Mouse (Mus musculus) intestine, embryonic 16.5 days (tissue): ENCODE data around the gene Sdk2. TPM values are rescaled to one million over a fixed set of nuclear protein-coding genes. Genes with fewer than 3 reads are reported as not detected.

ENCODE experiments used
- ATAC-seq: fragments of 200-750 bp; cut with Nextera tagmentation; 2 replicates; pipeline ENCODE4 v1.8.0; 2017; ENCODE audit warnings: moderate TSS enrichment, moderate library complexity
- H3K27ac ChIP-seq: fragments of 300-500 bp; sonication (generic); 2 replicates; pipeline ENCODE4 v1.5.1; 2014; ENCODE audit warnings: mild to moderate bottlenecking, low read length
- H3K27me3 ChIP-seq: fragments of 300-500 bp; sonication (generic); replicated peaks from 2 replicates; pipeline ENCODE4 v1.6.1; 2014; ENCODE audit warnings: low read length, control low read depth, mixed read lengths; ENCODE audit not compliant: control insufficient read depth, insufficient read depth
- H3K36me3 ChIP-seq: fragments of 300-500 bp; sonication (generic); 2 replicates; pipeline ENCODE4 v1.6.1; 2014; ENCODE audit warnings: low read length, control low read depth; ENCODE audit not compliant: control insufficient read depth, insufficient read depth
- H3K4me1 ChIP-seq: fragments of 300-500 bp; sonication (generic); 2 replicates; pipeline ENCODE4 v1.6.1; 2014; ENCODE audit warnings: low read length, control low read depth, mixed read lengths; ENCODE audit not compliant: control insufficient read depth, insufficient read depth
- H3K4me2 ChIP-seq: fragments of 300-500 bp; sonication (generic); 2 replicates; pipeline ENCODE4 v1.6.1; 2014; ENCODE audit warnings: low read depth, low read length, control low read depth
- H3K4me3 ChIP-seq: fragments of 300-500 bp; sonication (generic); 2 replicates; pipeline ENCODE4 v1.5.1; 2014; ENCODE audit warnings: mild to moderate bottlenecking, low read length
- H3K9ac ChIP-seq: fragments of 300-500 bp; sonication (generic); 2 replicates; pipeline ENCODE4 v1.6.1; 2014; ENCODE audit warnings: low read depth, low read length
- H3K9me3 ChIP-seq: fragments of 300-500 bp; sonication (generic); 2 replicates; pipeline ENCODE4 v1.6.1; 2016; ENCODE audit warnings: low read length, control low read depth; ENCODE audit not compliant: control insufficient read depth
- WGBS: fragments of 180-500 bp; shearing (Covaris S2); extraction: QIAGEN DNeasy Blood & Tissue Kit; methylation state at CpG from one replicate; pipeline ENCODE4 v1.1.7; 2014; 5-methylcytosine and 5-hydroxymethylcytosine counted together
- polyA plus RNA-seq: library from polyadenylated mRNA; unstranded; fragments of >200 nt; fragmentation: Nextera tagmentation; extraction: Ambion mirVana; gene quantifications from 2 replicates; pipeline ENCODE4 v1.2.1, GENCODE M21; 2015

Sdk2 gene
- polyA plus RNA-seq, 1 experiment from 2014 or later, result 1.5 TPM

- no peak overlapping the region for H3K9ac ChIP-seq
- peak overlapping the region; percentile 4; the same call in 1 of the 2 replicates for H3K4me2 ChIP-seq
- H3K4me3 ChIP-seq, result peak overlapping the region; percentile 5; the same call in 1 of the 2 replicates
- 4% methylated on average over 6 of the region's 6 CpGs for WGBS
- H3K27ac ChIP-seq, result no peak overlapping the region
- no peaks in the 10 kb centered on the region for H3K9me3 ChIP-seq
- no peaks in the 10 kb centered on the region for H3K36me3 ChIP-seq
- no peaks in the 10 kb centered on the region for H3K27me3 ChIP-seq
- peak; percentile 75 for ATAC-seq
- peaks cover 12% of the 10 kb centered on the region for H3K4me1 ChIP-seq
These were observed 76.4 kb downstream of the Sdk2 start for GRCm38 (mm10) chr11:113990466-113990865.

DNA sequence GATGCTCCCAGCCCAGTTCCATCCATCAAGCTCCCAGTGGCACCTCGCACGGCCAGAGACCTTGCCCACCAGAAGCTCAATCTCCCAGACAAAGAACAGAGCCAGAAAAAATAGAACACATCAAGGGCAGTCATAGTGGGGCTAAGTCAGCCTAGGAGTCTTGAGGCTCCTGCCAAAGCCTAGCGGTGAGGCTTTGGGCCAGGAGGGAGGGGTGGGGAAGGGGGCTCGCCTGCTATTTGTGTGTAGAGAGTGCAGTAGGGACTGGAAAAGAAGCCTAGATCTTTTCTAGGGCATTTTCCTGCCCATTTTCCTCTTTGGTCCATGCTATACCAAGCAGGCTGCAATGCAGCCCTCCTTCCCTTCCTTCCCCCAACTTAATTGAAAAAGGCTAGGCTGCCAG lies 76.8 kb downstream of the Sdk2 start:
- peak; percentile 9; the same call in 1 of the 2 replicates for ATAC-seq
- Histone ChIP-seq H3K27me3 (no peaks in the 10 kb centered on the region), H3K36me3 (no peaks in the 10 kb centered on the region), H3K4me2 (0 out of 2 replicates have a peak overlapping the region, but pooled peaks have one; percentile 4), H3K9me3 (no peaks in the 10 kb centered on the region), H3K4me1 (peaks cover 13% of the 10 kb centered on the region), H3K27ac (no peak overlapping the region), H3K9ac (no peak overlapping the region), H3K4me3 (no peak overlapping the region)
- WGBS, result 23% methylated on average over 4 of the region's 4 CpGs

- Histone ChIP-seq H3K9ac (no peak overlapping the region), H3K4me1 (peaks cover 18% of the 10 kb centered on the region), H3K4me2 (no peak overlapping the region), H3K27ac (no peak overlapping the region), H3K4me3 (no peak overlapping the region), H3K36me3 (no peaks in the 10 kb centered on the region), H3K9me3 (no peaks in the 10 kb centered on the region), H3K27me3 (no peaks in the 10 kb centered on the region)
- 33% methylated on average over 5 of the region's 5 CpGs for WGBS
- 0 out of 2 replicates have a peak, but pooled peaks have one; percentile 18 for ATAC-seq
These were observed 80.9 kb downstream of the Sdk2 start for GRCm38 (mm10) chr11:113985826-113986416.

GRCm38 (mm10) chr11:113981732-113982503 lies 84.9 kb downstream of the Sdk2 start:
- 41% methylated on average over 7 of the region's 7 CpGs for WGBS
- Histone ChIP-seq H3K9ac (no peak overlapping the region), H3K9me3 (no peaks in the 10 kb centered on the region), H3K4me1 (peaks cover 14% of the 10 kb centered on the region), H3K36me3 (no peaks in the 10 kb centered on the region), H3K4me2 (no peak overlapping the region), H3K27ac (no peak overlapping the region), H3K4me3 (no peak overlapping the region), H3K27me3 (no peaks in the 10 kb centered on the region)
- ATAC-seq, result peak; percentile 58

DNA sequence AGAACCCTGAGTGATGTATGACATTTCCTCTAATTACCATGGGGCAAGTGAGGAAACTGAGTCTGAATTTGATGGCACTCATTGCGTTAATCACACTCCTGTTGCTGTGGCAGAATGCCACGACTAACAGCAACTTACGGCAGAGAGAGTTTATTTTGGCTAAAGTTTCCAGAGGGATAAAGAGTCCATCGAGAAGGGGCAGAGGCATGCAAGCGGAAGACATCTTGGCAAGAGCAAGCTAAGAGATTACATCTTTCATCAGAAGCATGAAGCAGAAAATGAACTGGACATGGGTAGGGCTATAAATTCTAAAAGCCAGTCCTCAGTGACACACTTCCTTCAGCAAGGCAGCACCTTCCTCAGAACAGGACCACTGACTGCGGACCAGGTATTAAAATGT lies 85.8 kb downstream of the Sdk2 start:
- WGBS, result 71% methylated on average over 6 of the region's 6 CpGs
- Histone ChIP-seq H3K4me1 (peaks cover 13% of the 10 kb centered on the region), H3K9me3 (no peaks in the 10 kb centered on the region), H3K4me2 (no peak overlapping the region), H3K27me3 (no peaks in the 10 kb centered on the region), H3K36me3 (no peaks in the 10 kb centered on the region), H3K4me3 (no peak overlapping the region), H3K9ac (no peak overlapping the region), H3K27ac (no peak overlapping the region)
- ATAC-seq, result no peak

- H3K27ac ChIP-seq, result no peak overlapping the region
- H3K27me3 ChIP-seq, result no peaks in the 10 kb centered on the region
- H3K36me3 ChIP-seq, result no peaks in the 10 kb centered on the region
- H3K9me3 ChIP-seq, result no peaks in the 10 kb centered on the region
- no peak for ATAC-seq
- H3K4me3 ChIP-seq, result no peak overlapping the region
- H3K4me2 ChIP-seq, result no peak overlapping the region
- WGBS, result 99% methylated on average over 12 of the region's 12 CpGs
- H3K9ac ChIP-seq, result no peak overlapping the region
- peaks cover 6% of the 10 kb centered on the region; the same call in 1 of the 2 replicates for H3K4me1 ChIP-seq
These were observed 88.5 kb downstream of the Sdk2 start for GRCm38 (mm10) chr11:113978318-113978717.

DNA sequence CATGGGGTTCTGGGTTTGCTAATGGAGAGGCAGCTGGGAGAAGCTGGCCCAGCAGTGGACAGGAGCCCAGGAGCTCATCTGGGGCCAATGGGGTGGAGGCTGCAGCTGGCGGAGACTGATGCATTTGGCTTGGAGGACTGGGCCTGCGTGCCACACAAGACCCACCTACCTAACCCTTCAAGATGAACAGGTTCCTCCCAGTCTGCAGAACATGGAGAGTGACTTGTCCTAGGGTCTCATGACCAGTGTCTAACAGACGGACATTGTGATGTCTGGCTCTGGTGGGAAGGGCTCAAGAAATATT lies 91.2 kb downstream of the Sdk2 start:
- no peak overlapping the region for H3K4me2 ChIP-seq
- no peaks in the 10 kb centered on the region for H3K9me3 ChIP-seq
- H3K27me3 ChIP-seq, result no peaks in the 10 kb centered on the region
- ATAC-seq, result no peak
- 0 out of 2 replicates have a peak, but pooled peaks cover 2% of the 10 kb centered on the region for H3K36me3 ChIP-seq
- no peak overlapping the region for H3K9ac ChIP-seq
- H3K4me1 ChIP-seq, result no peaks in the 10 kb centered on the region
- H3K27ac ChIP-seq, result no peak overlapping the region
- 71% methylated on average over 3 of the region's 3 CpGs for WGBS
- H3K4me3 ChIP-seq, result no peak overlapping the region

DNA sequence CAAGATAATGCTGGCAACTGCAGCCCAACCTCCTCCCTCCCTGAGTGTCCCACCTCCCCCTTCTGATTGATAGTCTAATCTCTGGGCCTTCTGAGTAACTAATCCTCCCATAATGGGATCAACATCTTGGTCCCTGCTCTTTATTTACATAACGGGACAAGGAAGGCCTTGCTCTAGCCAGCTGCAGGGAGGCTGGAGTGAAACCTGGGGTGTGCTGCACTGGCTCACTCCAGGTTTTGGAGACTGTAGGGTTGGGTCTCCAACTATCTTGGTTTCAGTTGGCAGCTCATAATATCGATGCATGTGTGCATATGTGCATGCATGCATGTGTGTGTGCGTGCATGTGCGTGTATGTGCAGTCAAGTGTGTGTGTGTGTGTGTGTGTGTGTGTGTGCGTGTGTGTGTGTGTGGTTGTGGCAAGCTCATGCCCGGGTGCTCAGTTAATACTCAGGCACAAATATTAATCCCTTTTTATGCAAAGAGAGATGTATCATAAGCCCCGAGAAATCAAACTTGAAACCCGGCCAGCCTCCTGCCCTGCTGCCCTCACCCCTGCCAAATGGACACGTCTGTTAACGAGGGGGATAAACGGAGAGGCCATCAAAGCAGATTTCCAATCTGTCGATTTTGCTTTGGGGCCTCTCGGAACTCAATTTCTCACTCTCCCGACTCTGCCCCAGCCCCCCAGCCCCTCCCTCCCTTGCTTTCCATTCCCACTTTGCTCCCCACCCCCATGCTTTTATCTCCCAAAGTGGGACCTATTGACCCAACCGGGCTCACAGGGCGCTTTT lies 91.8 kb downstream of the Sdk2 start:
- H3K27ac ChIP-seq, result no peak overlapping the region
- no peaks in the 10 kb centered on the region for H3K4me1 ChIP-seq
- H3K9ac ChIP-seq, result no peak overlapping the region
- no peaks in the 10 kb centered on the region for H3K9me3 ChIP-seq
- ATAC-seq, result no peak
- H3K4me3 ChIP-seq, result no peak overlapping the region
- 42% methylated on average over 16 of the region's 16 CpGs for WGBS
- no peak overlapping the region for H3K4me2 ChIP-seq
- 0 out of 2 replicates have a peak, but pooled peaks cover 2% of the 10 kb centered on the region for H3K36me3 ChIP-seq
- no peaks in the 10 kb centered on the region for H3K27me3 ChIP-seq

DNA sequence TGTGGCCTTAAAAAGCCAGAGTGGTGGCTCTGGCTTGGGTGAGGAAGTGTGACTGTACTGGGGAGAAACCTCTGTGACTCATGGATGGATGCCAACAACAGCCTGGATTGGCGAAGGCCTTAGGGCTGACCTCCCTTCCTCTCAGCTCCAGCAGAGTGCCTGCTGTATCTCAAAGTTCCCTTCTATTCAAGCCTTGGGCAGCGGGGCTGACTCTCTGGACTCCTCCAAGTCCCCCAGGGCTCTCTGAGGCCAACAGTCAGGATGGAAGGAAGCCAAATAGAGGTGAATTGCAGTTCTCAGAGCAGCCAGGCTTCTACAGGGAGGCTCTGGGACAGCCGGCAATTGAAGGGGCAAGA lies 94.4 kb downstream of the Sdk2 start:
- Histone ChIP-seq H3K36me3 (0 out of 2 replicates have a peak, but pooled peaks cover 2% of the 10 kb centered on the region), H3K27ac (no peak overlapping the region), H3K27me3 (no peaks in the 10 kb centered on the region), H3K9me3 (peaks cover 12% of the 10 kb centered on the region; the same call in 1 of the 2 replicates), H3K4me1 (no peaks in the 10 kb centered on the region), H3K4me2 (no peak overlapping the region), H3K9ac (no peak overlapping the region), H3K4me3 (no peak overlapping the region)
- WGBS, result 67% methylated on average over 3 of the region's 3 CpGs
- ATAC-seq, result 0 out of 2 replicates have a peak, but pooled peaks have one; percentile 26
